Mouse (Mus musculus): ENCODE results near the gene Cdipt. TPM values are rescaled to one million over a fixed set of nuclear protein-coding genes. Genes with fewer than 3 reads are reported as not detected.

Gene Cdipt
- polyA plus RNA-seq, 2 experiments = 32.6 to 36.4 TPM

- TF ChIP-seq EP300 (IDR thresholded peaks at IDR 0.05; ENCODE audit: low read depth) = no peak
- no peak for TF ChIP-seq CTCF (IDR thresholded peaks at IDR 0.05; ENCODE audit: low read depth)
- under 1% methylated on average over 61 of the region's 65 CpGs for WGBS (ENCODE audit: insufficient replicate concordance)
- Histone ChIP-seq H3K4me2 (ENCODE audit: low read depth) (peak overlapping the region; percentile 76), H3K27ac (peak overlapping the region; percentile 89), H3K9ac (replicated peaks) (peak overlapping the region; percentile 96), H3K4me3 (ENCODE audit: insufficient read depth in 1 of 2, low read depth in 2 of 2, low read length in 2 of 2) (peak overlapping the region; percentile 66 to 95), H3K36me3 (replicated peaks; ENCODE audit: control insufficient read depth, insufficient read depth, low read depth) (peaks cover 59% of the 10 kb centered on the region), H3K9me3 (ENCODE audit: control insufficient read depth, low read length) (no peaks in the 10 kb centered on the region), H3K4me1 (replicated peaks; ENCODE audit: control insufficient read depth in 2 of 2, insufficient read depth in 2 of 2, low read length in 1 of 2) (peaks cover 34 to 38% of the 10 kb centered on the region in 2 experiments), H3K27me3 (ENCODE audit: control insufficient read depth, insufficient read depth, low read length) (no peaks in the 10 kb centered on the region)
- DNase-seq (ENCODE audit: low read depth in 3 of 3, low spot score in 3 of 3) (no peak), ATAC-seq (ENCODE audit: insufficient read depth) (0 out of 2 replicates have a peak, but pooled peaks have one; percentile 1)
Observed at GRCm38 (mm10) chr7:127025556-127026160, 49.9 kb downstream of the Cdipt start.

- TF ChIP-seq EP300 (IDR thresholded peaks at IDR 0.05; ENCODE audit: low read depth) (no peak), CTCF (IDR thresholded peaks at IDR 0.05; ENCODE audit: low read depth) (peak; percentile 12; the same call in 1 of the 2 replicates)
- H3K4me3 ChIP-seq (ENCODE audit: insufficient read depth in 1 of 2, low read depth in 2 of 2, low read length in 2 of 2) = peak overlapping the region; percentile 66 to 95
- 0% methylated on average over 29 of the region's 48 CpGs for WGBS (ENCODE audit: insufficient replicate concordance)
- H3K9me3 ChIP-seq (ENCODE audit: control insufficient read depth, low read length) = no peaks in the 10 kb centered on the region
- no peaks in the 10 kb centered on the region for H3K27me3 ChIP-seq (ENCODE audit: control insufficient read depth, insufficient read depth, low read length)
- DNase-seq (ENCODE audit: low read depth in 3 of 3, low spot score in 3 of 3) = peak in 1 of 3 experiments; percentile 44
- peak; percentile 42 for ATAC-seq (ENCODE audit: insufficient read depth)
- peak overlapping the region; percentile 96 for H3K9ac ChIP-seq (replicated peaks)
- peaks cover 65% of the 10 kb centered on the region for H3K36me3 ChIP-seq (replicated peaks; ENCODE audit: control insufficient read depth, insufficient read depth, low read depth)
- H3K4me2 ChIP-seq (ENCODE audit: low read depth) = peak overlapping the region; percentile 76
- peak overlapping the region; percentile 89 for H3K27ac ChIP-seq
- peaks cover 38 to 40% of the 10 kb centered on the region in 2 experiments for H3K4me1 ChIP-seq (replicated peaks; ENCODE audit: control insufficient read depth in 2 of 2, insufficient read depth in 2 of 2, low read length in 1 of 2)
Observed at GRCm38 (mm10) chr7:127026161-127026600, 50.5 kb downstream of the Cdipt start.

- peaks cover 69% of the 10 kb centered on the region for H3K36me3 ChIP-seq (replicated peaks; ENCODE audit: control insufficient read depth, insufficient read depth, low read depth)
- peak overlapping the region; percentile 89 for H3K27ac ChIP-seq
- H3K9me3 ChIP-seq (ENCODE audit: control insufficient read depth, low read length) = no peaks in the 10 kb centered on the region
- H3K4me1 ChIP-seq (replicated peaks; ENCODE audit: control insufficient read depth in 2 of 2, insufficient read depth in 2 of 2, low read length in 1 of 2) = peaks cover 38 to 40% of the 10 kb centered on the region in 2 experiments
- H3K27me3 ChIP-seq (ENCODE audit: control insufficient read depth, insufficient read depth, low read length) = no peaks in the 10 kb centered on the region
- H3K4me3 ChIP-seq (ENCODE audit: insufficient read depth in 1 of 2, low read depth in 2 of 2, low read length in 2 of 2) = peak overlapping the region; percentile 66 to 95
- H3K4me2 ChIP-seq (ENCODE audit: low read depth) = peak overlapping the region; percentile 76
- ATAC-seq (ENCODE audit: insufficient read depth) (peak; percentile 46), DNase-seq (ENCODE audit: low read depth in 3 of 3, low spot score in 3 of 3) (peak; percentile 68 to 71 (median 69))
- WGBS (ENCODE audit: insufficient replicate concordance) = 0% methylated on average over 28 of the region's 48 CpGs
- TF ChIP-seq EP300 (IDR thresholded peaks at IDR 0.05; ENCODE audit: low read depth) (no peak), CTCF (IDR thresholded peaks at IDR 0.05; ENCODE audit: low read depth) (no peak)
- peak overlapping the region; percentile 96 for H3K9ac ChIP-seq (replicated peaks)
Observed at GRCm38 (mm10) chr7:127026616-127026983, 50.9 kb downstream of the Cdipt start.

GRCm38 (mm10) chr7:127026984-127027726 lies 51.4 kb downstream of the Cdipt start, which contains the start of gene Maz:
Maz (minus strand) TSS chr7:127027037.
- H3K9ac ChIP-seq (replicated peaks) = peak within 1 kb of the TSS; percentile 96
- 1% methylated on average over 44 of the region's 63 CpGs for WGBS (ENCODE audit: insufficient replicate concordance)
- H3K27me3 ChIP-seq (ENCODE audit: control insufficient read depth, insufficient read depth, low read length) = no peaks in the 10 kb centered on the region
- DNase-seq (ENCODE audit: low read depth in 3 of 3, low spot score in 3 of 3) = peak; percentile 97 to 98 (median 97)
- no peaks in the 10 kb centered on the region for H3K9me3 ChIP-seq (ENCODE audit: control insufficient read depth, low read length)
- H3K27ac ChIP-seq = peak within 1 kb of the TSS; percentile 89
- H3K36me3 ChIP-seq (replicated peaks; ENCODE audit: control insufficient read depth, insufficient read depth, low read depth) = peaks cover 73% of the 10 kb centered on the region
- H3K4me2 ChIP-seq (ENCODE audit: low read depth) = peak within 1 kb of the TSS; percentile 76
- H3K4me3 ChIP-seq (ENCODE audit: insufficient read depth in 1 of 2, low read depth in 2 of 2, low read length in 2 of 2) = peak within 1 kb of the TSS; percentile 66 to 95
- peaks cover 35 to 36% of the 10 kb centered on the region in 2 experiments for H3K4me1 ChIP-seq (replicated peaks; ENCODE audit: control insufficient read depth in 2 of 2, insufficient read depth in 2 of 2, low read length in 1 of 2)
- peak; percentile 78 for ATAC-seq (ENCODE audit: insufficient read depth)
- TF ChIP-seq CTCF (IDR thresholded peaks at IDR 0.05; ENCODE audit: low read depth) (no peak), EP300 (IDR thresholded peaks at IDR 0.05; ENCODE audit: low read depth) (peak; percentile 61)

- H3K4me3 ChIP-seq (ENCODE audit: insufficient read depth in 1 of 2, low read depth in 2 of 2, low read length in 2 of 2) = peak overlapping the region; percentile 48 to 95
- H3K4me1 ChIP-seq (replicated peaks; ENCODE audit: control insufficient read depth in 2 of 2, insufficient read depth in 2 of 2, low read length in 1 of 2) = peaks cover 30 to 35% of the 10 kb centered on the region in 2 experiments
- ATAC-seq (ENCODE audit: insufficient read depth) (no peak), DNase-seq (ENCODE audit: low read depth in 3 of 3, low spot score in 3 of 3) (no peak)
- no peak for TF ChIP-seq EP300 (IDR thresholded peaks at IDR 0.05; ENCODE audit: low read depth)
- no peak; the same call in 1 of the 2 replicates for TF ChIP-seq CTCF (IDR thresholded peaks at IDR 0.05; ENCODE audit: low read depth)
- no peaks in the 10 kb centered on the region for H3K27me3 ChIP-seq (ENCODE audit: control insufficient read depth, insufficient read depth, low read length)
- WGBS (ENCODE audit: insufficient replicate concordance) = 64% methylated on average over 8 of the region's 8 CpGs
- H3K9me3 ChIP-seq (ENCODE audit: control insufficient read depth, low read length) = no peaks in the 10 kb centered on the region
- H3K36me3 ChIP-seq (replicated peaks; ENCODE audit: control insufficient read depth, insufficient read depth, low read depth) = peaks cover 73% of the 10 kb centered on the region
- H3K9ac ChIP-seq (replicated peaks) = peak overlapping the region; percentile 96
- peak overlapping the region; percentile 89 for H3K27ac ChIP-seq
- H3K4me2 ChIP-seq (ENCODE audit: low read depth) = peak overlapping the region; percentile 76
Observed at GRCm38 (mm10) chr7:127027885-127028284, 52.2 kb downstream of the Cdipt start.

Other genes starting within 250 kb of the Cdipt start
- gene Mapk3, start 216.3 kb upstream of the Cdipt start, polyA plus RNA-seq (2012; rRNA removed) = 35.9 and 39.8 TPM in 2 replicates
- gene Mapk3, start 216.3 kb upstream of the Cdipt start, polyA plus RNA-seq (2014; fragmentation: Nextera tagmentation; extraction: Ambion mirVana) = 14.4 and 15.5 TPM in 2 replicates
- 1.3 and 2.0 TPM in 2 replicates for gene Gdpd3, start 209.6 kb upstream of the Cdipt start, polyA plus RNA-seq (2012; rRNA removed)
- gene Gdpd3, start 209.6 kb upstream of the Cdipt start, polyA plus RNA-seq (2014; fragmentation: Nextera tagmentation; extraction: Ambion mirVana) = 0.27 and 0.59 TPM in 2 replicates
- gene Ypel3, start 199.0 kb upstream of the Cdipt start, polyA plus RNA-seq (2012; rRNA removed) = 69.9 and 74.2 TPM in 2 replicates
- 76.0 and 83.3 TPM in 2 replicates for gene Ypel3, start 199.0 kb upstream of the Cdipt start, polyA plus RNA-seq (2014; fragmentation: Nextera tagmentation; extraction: Ambion mirVana)
- 1.3 and 1.5 TPM in 2 replicates for gene Tbx6, start 194.4 kb upstream of the Cdipt start, polyA plus RNA-seq (2012; rRNA removed)
- gene Tbx6, start 194.4 kb upstream of the Cdipt start, polyA plus RNA-seq (2014; fragmentation: Nextera tagmentation; extraction: Ambion mirVana) = 0.43 and 0.47 TPM in 2 replicates
- gene Ppp4c, start 183.4 kb upstream of the Cdipt start, polyA plus RNA-seq (2012; rRNA removed) = 81.8 and 83.2 TPM in 2 replicates
- 105 and 117 TPM in 2 replicates for gene Ppp4c, start 183.4 kb upstream of the Cdipt start, polyA plus RNA-seq (2014; fragmentation: Nextera tagmentation; extraction: Ambion mirVana)
- 0.19 and 0.24 TPM in 2 replicates for gene Fam57b, start 178.2 kb upstream of the Cdipt start, polyA plus RNA-seq (2012; rRNA removed)
- gene Fam57b, start 178.2 kb upstream of the Cdipt start, polyA plus RNA-seq (2014; fragmentation: Nextera tagmentation; extraction: Ambion mirVana) = not detected in 2 replicates
- not detected in 2 replicates for gene 4930451I11Rik, start 144.3 kb upstream of the Cdipt start, polyA plus RNA-seq (2012; rRNA removed)
- not detected in 2 replicates for gene 4930451I11Rik, start 144.3 kb upstream of the Cdipt start, polyA plus RNA-seq (2014; fragmentation: Nextera tagmentation; extraction: Ambion mirVana)
- 0.02 TPM in 1 of 2 replicates, not detected in the other for gene Doc2a, start 128.5 kb upstream of the Cdipt start, polyA plus RNA-seq (2012; rRNA removed)
- gene Doc2a, start 128.5 kb upstream of the Cdipt start, polyA plus RNA-seq (2014; fragmentation: Nextera tagmentation; extraction: Ambion mirVana) = 0.18 TPM in 1 of 2 replicates, not detected in the other
- gene Hirip3, start 113.9 kb upstream of the Cdipt start, polyA plus RNA-seq (2012; rRNA removed) = 24.7 and 58.1 TPM in 2 replicates
- 5.2 and 5.6 TPM in 2 replicates for gene Hirip3, start 113.9 kb upstream of the Cdipt start, polyA plus RNA-seq (2014; fragmentation: Nextera tagmentation; extraction: Ambion mirVana)
- gene Ino80e, start 113.5 kb upstream of the Cdipt start, polyA plus RNA-seq (2012; rRNA removed) = 22.7 and 25.1 TPM in 2 replicates
- 36.6 and 40.6 TPM in 2 replicates for gene Ino80e, start 113.5 kb upstream of the Cdipt start, polyA plus RNA-seq (2014; fragmentation: Nextera tagmentation; extraction: Ambion mirVana)
- 16.2 and 16.3 TPM in 2 replicates for gene Taok2, start 91.2 kb upstream of the Cdipt start, polyA plus RNA-seq (2012; rRNA removed)
- 6.3 and 7.0 TPM in 2 replicates for gene Taok2, start 91.2 kb upstream of the Cdipt start, polyA plus RNA-seq (2014; fragmentation: Nextera tagmentation; extraction: Ambion mirVana)
- gene Tmem219, start 53.0 kb upstream of the Cdipt start, polyA plus RNA-seq (2012; rRNA removed) = 10.8 and 15.3 TPM in 2 replicates
- 15.7 and 17.1 TPM in 2 replicates for gene Tmem219, start 53.0 kb upstream of the Cdipt start, polyA plus RNA-seq (2014; fragmentation: Nextera tagmentation; extraction: Ambion mirVana)
- 4.0 and 4.3 TPM in 2 replicates for gene Kctd13, start 47.0 kb upstream of the Cdipt start, polyA plus RNA-seq (2012; rRNA removed)
- 3.0 and 4.8 TPM in 2 replicates for gene Kctd13, start 47.0 kb upstream of the Cdipt start, polyA plus RNA-seq (2014; fragmentation: Nextera tagmentation; extraction: Ambion mirVana)
- 0.04 TPM in 1 of 2 replicates, not detected in the other for gene Asphd1, start 26.3 kb upstream of the Cdipt start, polyA plus RNA-seq (2012; rRNA removed)
- not detected in 2 replicates for gene Asphd1, start 26.3 kb upstream of the Cdipt start, polyA plus RNA-seq (2014; fragmentation: Nextera tagmentation; extraction: Ambion mirVana)
- gene Sez6l2, start 25.4 kb upstream of the Cdipt start, polyA plus RNA-seq (2012; rRNA removed) = 0.19 and 0.40 TPM in 2 replicates
- gene Sez6l2, start 25.4 kb upstream of the Cdipt start, polyA plus RNA-seq (2014; fragmentation: Nextera tagmentation; extraction: Ambion mirVana) = not detected in 2 replicates
- gene Cdiptos, start 184 bp downstream of the Cdipt start, polyA plus RNA-seq (2012; rRNA removed) = 0.18 and 0.52 TPM in 2 replicates
- gene Cdiptos, start 184 bp downstream of the Cdipt start, polyA plus RNA-seq (2014; fragmentation: Nextera tagmentation; extraction: Ambion mirVana) = 0.20 and 0.64 TPM in 2 replicates
- 3.8 and 4.5 TPM in 2 replicates for gene Mvp, start 38.7 kb downstream of the Cdipt start, polyA plus RNA-seq (2012; rRNA removed)
- gene Mvp, start 38.7 kb downstream of the Cdipt start, polyA plus RNA-seq (2014; fragmentation: Nextera tagmentation; extraction: Ambion mirVana) = 5.5 and 5.6 TPM in 2 replicates
- 0.10 and 0.30 TPM in 2 replicates for gene Pagr1b, start 40.6 kb downstream of the Cdipt start, polyA plus RNA-seq (2012; rRNA removed)
- gene Pagr1b, start 40.6 kb downstream of the Cdipt start, polyA plus RNA-seq (2014; fragmentation: Nextera tagmentation; extraction: Ambion mirVana) = not detected in 2 replicates
- gene Pagr1a, start 41.4 kb downstream of the Cdipt start, polyA plus RNA-seq (2012; rRNA removed) = 8.0 and 15.2 TPM in 2 replicates
- gene Pagr1a, start 41.4 kb downstream of the Cdipt start, polyA plus RNA-seq (2014; fragmentation: Nextera tagmentation; extraction: Ambion mirVana) = 27.3 and 32.2 TPM in 2 replicates
- 7.5 and 15.7 TPM in 2 replicates for gene Gm42742, start 45.2 kb downstream of the Cdipt start, polyA plus RNA-seq (2012; rRNA removed)
- 1.2 and 8.3 TPM in 2 replicates for gene Gm42742, start 45.2 kb downstream of the Cdipt start, polyA plus RNA-seq (2014; fragmentation: Nextera tagmentation; extraction: Ambion mirVana)
- gene Prrt2, start 45.3 kb downstream of the Cdipt start, polyA plus RNA-seq (2012; rRNA removed) = 0.08 and 0.55 TPM in 2 replicates
- 0.40 and 0.41 TPM in 2 replicates for gene Prrt2, start 45.3 kb downstream of the Cdipt start, polyA plus RNA-seq (2014; fragmentation: Nextera tagmentation; extraction: Ambion mirVana)
- 91.4 and 97.5 TPM in 2 replicates for gene Maz, start 51.1 kb downstream of the Cdipt start, polyA plus RNA-seq (2012; rRNA removed)
- gene Maz, start 51.1 kb downstream of the Cdipt start, polyA plus RNA-seq (2014; fragmentation: Nextera tagmentation; extraction: Ambion mirVana) = 27.3 and 37.4 TPM in 2 replicates
- gene Kif22, start 66.6 kb downstream of the Cdipt start, polyA plus RNA-seq (2012; rRNA removed) = 43.8 and 60.1 TPM in 2 replicates
- 101 and 112 TPM in 2 replicates for gene Kif22, start 66.6 kb downstream of the Cdipt start, polyA plus RNA-seq (2014; fragmentation: Nextera tagmentation; extraction: Ambion mirVana)
- gene Zg16, start 111.4 kb downstream of the Cdipt start, polyA plus RNA-seq (2012; rRNA removed) = 0.08 and 0.11 TPM in 2 replicates
- gene Zg16, start 111.4 kb downstream of the Cdipt start, polyA plus RNA-seq (2014; fragmentation: Nextera tagmentation; extraction: Ambion mirVana) = not detected in 2 replicates
- gene AI467606, start 115.4 kb downstream of the Cdipt start, polyA plus RNA-seq (2012; rRNA removed) = 5.3 and 6.4 TPM in 2 replicates
- 7.6 and 8.5 TPM in 2 replicates for gene AI467606, start 115.4 kb downstream of the Cdipt start, polyA plus RNA-seq (2014; fragmentation: Nextera tagmentation; extraction: Ambion mirVana)
- gene Qprt, start 146.3 kb downstream of the Cdipt start, polyA plus RNA-seq (2012; rRNA removed) = 35.6 and 35.9 TPM in 2 replicates
- gene Qprt, start 146.3 kb downstream of the Cdipt start, polyA plus RNA-seq (2014; fragmentation: Nextera tagmentation; extraction: Ambion mirVana) = 48.6 and 49.2 TPM in 2 replicates
- 8.0 and 10.8 TPM in 2 replicates for gene Spn, start 161.9 kb downstream of the Cdipt start, polyA plus RNA-seq (2012; rRNA removed)
- gene Spn, start 161.9 kb downstream of the Cdipt start, polyA plus RNA-seq (2014; fragmentation: Nextera tagmentation; extraction: Ambion mirVana) = 7.9 and 8.0 TPM in 2 replicates
- gene Cd2bp2, start 220.1 kb downstream of the Cdipt start, polyA plus RNA-seq (2012; rRNA removed) = 17.6 and 27.6 TPM in 2 replicates
- gene Cd2bp2, start 220.1 kb downstream of the Cdipt start, polyA plus RNA-seq (2014; fragmentation: Nextera tagmentation; extraction: Ambion mirVana) = 17.4 and 18.4 TPM in 2 replicates
- 12.8 and 15.5 TPM in 2 replicates for gene Tbc1d10b, start 232.6 kb downstream of the Cdipt start, polyA plus RNA-seq (2012; rRNA removed)
- gene Tbc1d10b, start 232.6 kb downstream of the Cdipt start, polyA plus RNA-seq (2014; fragmentation: Nextera tagmentation; extraction: Ambion mirVana) = 10.9 and 13.2 TPM in 2 replicates
- gene Mylpf, start 233.0 kb downstream of the Cdipt start, polyA plus RNA-seq (2012; rRNA removed) = 10.6 and 15.6 TPM in 2 replicates
- 31.0 and 31.1 TPM in 2 replicates for gene Mylpf, start 233.0 kb downstream of the Cdipt start, polyA plus RNA-seq (2014; fragmentation: Nextera tagmentation; extraction: Ambion mirVana)